Mouse (Mus musculus) adrenal gland, postnatal 4 days (tissue): Measurements from ENCODE around the gene H2-T23. TPM values are rescaled to one million over a fixed set of nuclear protein-coding genes. Genes with fewer than 3 reads are reported as not detected.

Experiments
- DNase-seq, 2 experiments: peaks; one replicate each; pipeline ENCODE4 v3.0.0; 2021 to 2022; ENCODE audit warnings: low spot score in 2 of 2, mixed read lengths in 2 of 2
- total RNA-seq, 2 experiments: library from RNA; stranded (reverse); gene quantifications; 2 replicates each; pipeline ENCODE4 v1.2.3; 2021

H2-T23 gene
- total RNA-seq, 2 experiments from 2014 or later = 33.9 to 55.1 TPM

DNA sequence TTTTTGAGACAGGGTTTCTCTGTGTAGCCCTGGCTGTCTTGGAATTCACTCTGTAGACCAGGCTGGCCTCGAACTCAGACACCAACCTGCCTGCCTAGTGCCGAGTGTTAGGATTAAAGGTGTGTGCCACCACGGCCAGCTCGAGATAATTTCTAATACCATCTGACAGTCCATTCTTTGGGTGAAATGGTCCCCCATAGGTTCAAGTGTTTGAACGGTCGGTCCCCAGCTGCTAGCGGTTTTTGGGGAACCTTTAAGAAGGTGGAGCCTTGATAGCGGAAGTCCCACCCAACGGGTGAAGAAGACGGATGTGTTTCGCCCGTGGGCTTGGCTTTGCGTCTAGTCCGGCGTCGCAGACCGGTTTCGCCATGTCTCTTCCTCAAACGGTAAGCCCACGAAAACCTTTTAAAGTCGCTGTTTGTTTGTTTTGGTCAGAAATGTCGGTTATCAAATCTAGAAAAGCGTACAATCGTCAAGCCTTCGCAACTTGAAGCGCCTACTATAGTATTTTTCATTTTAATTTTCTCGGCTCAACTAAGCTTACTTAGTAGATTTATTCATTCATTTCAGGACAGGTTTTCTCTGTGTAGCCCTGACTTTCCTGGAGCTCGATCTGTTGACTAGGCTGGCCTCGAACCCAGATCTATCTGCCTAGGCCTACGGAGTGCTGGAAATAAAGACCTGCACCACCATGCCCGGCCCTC, 38.3 kb downstream of the H2-T23 start:
- DNase-seq = peak; percentile 31 to 57

DNA sequence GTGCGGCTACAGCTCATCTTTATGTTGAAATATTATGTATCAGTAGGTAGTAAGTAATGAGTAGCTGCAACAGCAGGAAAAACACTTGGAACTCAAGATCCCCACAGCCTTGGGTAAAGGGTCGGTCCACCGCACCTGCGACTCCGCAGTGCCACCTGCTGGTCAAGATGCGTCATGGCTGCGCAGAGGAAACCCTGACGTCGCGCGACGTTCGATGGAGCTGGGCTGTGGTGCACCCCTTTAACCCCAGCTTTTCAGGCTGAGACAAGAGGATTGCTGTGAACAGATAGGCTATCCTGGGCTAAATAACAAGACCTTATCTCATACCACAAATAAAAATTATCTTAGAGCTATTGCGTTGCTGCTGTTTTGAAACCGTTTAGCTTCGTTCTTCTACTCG, 39.0 kb downstream of the H2-T23 start:
- DNase-seq = peak; percentile 46 to 52

DNA sequence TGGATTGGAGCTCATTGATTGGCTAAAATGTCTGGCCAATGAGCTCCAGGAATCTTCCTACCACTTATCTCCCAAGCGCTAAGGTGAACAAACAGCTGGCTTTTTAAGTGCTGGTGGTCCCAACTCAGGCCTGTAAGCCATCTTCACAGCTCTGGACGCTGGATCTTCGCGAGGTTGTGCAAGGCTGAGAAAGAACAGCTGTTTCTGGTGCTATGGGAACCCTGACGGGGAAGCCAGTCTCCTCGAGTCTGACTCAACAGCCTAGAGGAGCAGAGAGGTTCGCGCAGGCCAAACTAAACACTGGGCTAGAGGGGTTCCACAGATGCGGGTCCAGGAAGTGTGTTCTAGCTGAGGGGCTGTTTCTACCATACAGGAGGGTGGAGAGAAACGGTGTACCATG, 40.9 kb downstream of the H2-T23 start:
- DNase-seq = no peak

DNA sequence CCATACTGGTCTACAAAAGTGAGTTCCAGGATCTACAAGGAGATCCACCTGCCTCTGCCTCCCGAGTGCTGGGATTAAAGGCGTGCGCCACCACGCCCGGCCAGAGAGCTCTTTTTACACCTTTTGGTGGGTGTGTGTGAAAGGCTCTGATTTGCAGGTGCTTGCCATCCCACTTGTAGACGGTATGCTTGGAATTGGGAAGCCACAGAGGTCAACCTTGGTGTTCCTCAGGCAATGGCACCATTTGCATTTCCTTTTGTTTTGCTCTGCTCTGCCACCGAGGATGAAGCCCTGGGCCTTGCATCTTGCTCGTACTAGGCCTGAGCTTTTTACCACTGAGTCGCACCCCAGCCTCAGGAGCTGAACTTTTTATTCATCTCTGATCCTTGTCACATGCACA, 50.9 kb downstream of the H2-T23 start:
- no peak for DNase-seq

DNA sequence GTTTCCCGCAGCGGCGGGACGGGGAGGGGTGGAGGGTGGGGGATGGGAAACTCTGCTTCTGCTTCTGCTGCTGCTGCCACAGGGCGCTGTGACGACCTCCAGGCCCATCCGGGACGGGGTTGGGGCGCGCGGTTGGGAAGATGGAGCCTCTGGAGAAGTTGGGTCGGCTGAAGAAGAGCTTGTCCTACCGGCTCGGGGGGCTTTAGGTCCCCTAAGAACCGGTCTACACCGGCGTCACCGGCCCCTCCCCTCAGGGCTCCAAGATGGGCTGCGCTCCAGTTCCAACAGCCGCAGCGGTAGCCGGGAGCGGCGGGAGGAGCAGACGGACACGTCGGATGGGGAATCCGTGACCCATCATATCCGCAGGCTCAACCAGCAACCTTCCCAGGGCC, 52.3 kb downstream of the H2-T23 start:
- peak in 1 of 2 experiments; percentile 31 for DNase-seq

Other genes with a start within 250 kb of the H2-T23 start
- 10 to 100 TPM; 11.3 to 14.9 TPM for gene Ier3, start 211.2 kb downstream of the H2-T23 start, total RNA-seq
- 10 to 100 TPM; 70.9 to 72.5 TPM for gene Flot1, start 209.6 kb downstream of the H2-T23 start, total RNA-seq
- 100 to 1,000 TPM; 553 to 648 TPM for gene Tubb5, start 194.5 kb downstream of the H2-T23 start, total RNA-seq
- gene Mdc1, start 191.3 kb downstream of the H2-T23 start, total RNA-seq = 10 to 100 TPM; 28.2 to 35.6 TPM
- 10 to 100 TPM; 25.8 to 27.1 TPM for gene Nrm, start 171.5 kb downstream of the H2-T23 start, total RNA-seq
- 10 to 100 TPM; 40.7 to 46.6 TPM for gene Ppp1r18, start 167.3 kb downstream of the H2-T23 start, total RNA-seq
- gene Dhx16, start 153.0 kb downstream of the H2-T23 start, total RNA-seq = 10 to 100 TPM; 44.4 to 52.3 TPM
- 10 to 100 TPM; 34.4 to 34.5 TPM for gene 2310061I04Rik, start 135.4 kb downstream of the H2-T23 start, total RNA-seq
- gene Atat1, start 122.8 kb downstream of the H2-T23 start, total RNA-seq = 10 to 100 TPM; 46.3 to 50.3 TPM
- 10 to 100 TPM; 77.3 to 83.2 TPM for gene Mrps18b, start 116.5 kb downstream of the H2-T23 start, total RNA-seq
- 10 to 100 TPM; 89.8 to 96.6 TPM for gene Ppp1r10, start 116.4 kb downstream of the H2-T23 start, total RNA-seq
- 100 to 1,000 TPM in 1 of 2 experiments, 10 to 100 TPM in 1; 96.2 to 107 TPM for gene Abcf1, start 63.1 kb downstream of the H2-T23 start, total RNA-seq
- gene Gnl1, start 53.0 kb downstream of the H2-T23 start, total RNA-seq = 10 to 100 TPM; 61.1 to 64.2 TPM
- 10 to 100 TPM; 40.9 to 44.2 TPM for gene Prr3, start 52.6 kb downstream of the H2-T23 start, total RNA-seq
- 1 to 10 TPM; 2.5 to 3.3 TPM for gene H2-T24, start 12.3 kb downstream of the H2-T23 start, total RNA-seq
- 10 to 100 TPM; 22.1 to 22.9 TPM for gene H2-T22, start 9.9 kb upstream of the H2-T23 start, total RNA-seq
- gene Gm6034, start 10.1 kb upstream of the H2-T23 start, total RNA-seq = under 1 TPM in 1 of 2 experiments, not detected in 1; 0.17 TPM
- gene Gm11127, start 25.5 kb upstream of the H2-T23 start, total RNA-seq = 1 to 10 TPM; 1.4 to 1.7 TPM
- gene Gm19684, start 88.8 kb upstream of the H2-T23 start, total RNA-seq = under 1 TPM; 0.20 to 0.25 TPM
- not detected for gene Gm7030, start 96.6 kb upstream of the H2-T23 start, total RNA-seq
- gene Gm8909, start 135.7 kb upstream of the H2-T23 start, total RNA-seq = under 1 TPM in 1 of 2 experiments, not detected in 1; 0.50 TPM
- gene H2-T3, start 157.4 kb upstream of the H2-T23 start, total RNA-seq = not detected
- 10 to 100 TPM; 41.5 to 45.2 TPM for gene Rpp21, start 225.2 kb upstream of the H2-T23 start, total RNA-seq
- 10 to 100 TPM; 22.3 to 23.0 TPM for gene Trim39, start 239.4 kb upstream of the H2-T23 start, total RNA-seq